8 mouse cellular contexts compared by ENCODE assay signal in genomic region chr5:142905725-142906531, GRCm38 (mm10). TPM values are rescaled to one million over a fixed set of nuclear protein-coding genes. Genes with fewer than 3 reads are reported as not detected.
DNase-seq lines count a peak whose midpoint lies in the region; ATAC-seq lines count a peak whose summit lies in the region.

No protein-coding gene starts in this region.

- H3K9ac ChIP-seq in hindbrain, embryonic 13.5 days = peak overlapping the region; percentile 100

- DNase-seq in NIH3T3 (ENCODE audit: low read depth) = peak; percentile 98
- peak; percentile 100 for DNase-seq in cerebellum, postnatal 10 days
- peak; percentile 97 to 98 for DNase-seq in frontal cortex, postnatal 14 days (ENCODE audit: low spot score in 2 of 2)
- DNase-seq in layer of hippocampus, postnatal 36 days = peak; percentile 99 to 100
- peak; percentile 98 for DNase-seq in lung, postnatal 36 days
- DNase-seq in retina, postnatal 1 day = peak; percentile 99
- DNase-seq in urinary bladder, adult 18-20 months (ENCODE audit: low spot score in 2 of 2) = peak; percentile 98 to 99

- H3K9me3 ChIP-seq in hindbrain, embryonic 13.5 days = no peaks in the 10 kb centered on the region

- H3K27ac ChIP-seq in hindbrain, embryonic 13.5 days = peak overlapping the region; percentile 100

- peaks cover 45% of the 10 kb centered on the region for H3K36me3 ChIP-seq in hindbrain, embryonic 13.5 days

- peaks cover 62% of the 10 kb centered on the region for H3K4me1 ChIP-seq in hindbrain, embryonic 13.5 days (replicated peaks)

- ATAC-seq in hindbrain, embryonic 13.5 days (ENCODE audit: low FRiP score) = peak; percentile 86

- H3K27me3 ChIP-seq in hindbrain, embryonic 13.5 days = no peaks in the 10 kb centered on the region

- peak overlapping the region; percentile 95 for H3K4me2 ChIP-seq in hindbrain, embryonic 13.5 days

- under 1% methylated on average over 76 of the region's 84 CpGs for WGBS in hindbrain, embryonic 13.5 days

- peak overlapping the region; percentile 99 for H3K4me3 ChIP-seq in hindbrain, embryonic 13.5 days

RNA-seq across cellular contexts. Expression of gene Actb, which starts 0.6 kb away (rescaled TPM):
- 17,657 and 17,716 TPM in 2 replicates for polyA plus RNA-seq in hindbrain, embryonic 13.5 days (2015; fragmentation: Nextera tagmentation; extraction: Ambion mirVana)
- 1,000 to 10,000 TPM; 3,215 to 3,370 TPM for total RNA-seq in layer of hippocampus, postnatal 36 days (2021)

RNA-seq across cellular contexts. Expression of gene Fbxl18, which starts 10.7 kb away (rescaled TPM):
- 36.6 and 36.9 TPM in 2 replicates for polyA plus RNA-seq in hindbrain, embryonic 13.5 days (2015; fragmentation: Nextera tagmentation; extraction: Ambion mirVana)
- 10 to 100 TPM; 37.1 to 41.6 TPM for total RNA-seq in layer of hippocampus, postnatal 36 days (2021)

RNA-seq across cellular contexts. Expression of gene Fscn1, which starts 54.2 kb away (rescaled TPM):
- polyA plus RNA-seq in hindbrain, embryonic 13.5 days (2015; fragmentation: Nextera tagmentation; extraction: Ambion mirVana) = 484 and 516 TPM in 2 replicates
- total RNA-seq in layer of hippocampus, postnatal 36 days (2021) = 100 to 1,000 TPM; 185 to 194 TPM

Comparison
In these comparisons a context has a peak if more than half of its experiments do, and no peak if none do; other contexts are left out.
1. Peak in every context shown above with its lines: DNase-seq, ATAC-seq, H3K4me3 ChIP-seq and H3K27ac ChIP-seq.